Mouse (Mus musculus) liver, postnatal 0 days (tissue): ENCODE data around the gene Glyctk. TPM values are rescaled to one million over a fixed set of nuclear protein-coding genes. Genes with fewer than 3 reads are reported as not detected.

ENCODE experiments used
- ATAC-seq: fragments of 200-750 bp; cut with Nextera tagmentation; 2 replicates; pipeline ENCODE4 v1.8.0; 2017; ENCODE audit warnings: mild to moderate bottlenecking, moderate library complexity
- DNase-seq: peaks from one replicate; pipeline ENCODE4 v3.0.0-alpha.2; 2016
- H3K27ac ChIP-seq: fragments of 300-500 bp; sonication (generic); 2 replicates; pipeline ENCODE4 v1.5.1; 2014; ENCODE audit warnings: antibody characterized with exemption, moderate library complexity, mild to moderate bottlenecking, low read depth
- H3K27me3 ChIP-seq: fragments of 300-500 bp; sonication (generic); 2 replicates; pipeline ENCODE4 v1.6.1; 2014; ENCODE audit warnings: low read length, control low read depth, mixed read lengths; ENCODE audit not compliant: insufficient read depth
- H3K36me3 ChIP-seq: fragments of 300-500 bp; sonication (generic); replicated peaks from 2 replicates; pipeline ENCODE4 v1.6.1; 2014; ENCODE audit warnings: mild to moderate bottlenecking, control low read depth, low read length, moderate library complexity, mixed read lengths; ENCODE audit not compliant: insufficient read depth
- H3K4me1 ChIP-seq: fragments of 300-500 bp; sonication (generic); 2 replicates; pipeline ENCODE4 v1.6.1; 2014; ENCODE audit warnings: antibody characterized with exemption, mild to moderate bottlenecking, control low read depth; ENCODE audit not compliant: insufficient read depth
- H3K4me2 ChIP-seq: fragments of 300-500 bp; sonication (generic); 2 replicates; pipeline ENCODE4 v1.6.1; 2014; ENCODE audit warnings: low read depth, mild to moderate bottlenecking, low read length, moderate library complexity, mixed read lengths
- H3K4me3 ChIP-seq: fragments of 300-500 bp; sonication (generic); 2 replicates; pipeline ENCODE4 v1.5.1; 2014; ENCODE audit warnings: low read depth, low read length
- H3K9ac ChIP-seq: fragments of 300-500 bp; sonication (generic); replicated peaks from 2 replicates; pipeline ENCODE4 v1.6.1; 2014; ENCODE audit warnings: mild to moderate bottlenecking, moderate library complexity
- H3K9me3 ChIP-seq: fragments of 300-500 bp; sonication (generic); 2 replicates; pipeline ENCODE4 v1.6.1; 2016; ENCODE audit warnings: mild to moderate bottlenecking, control low read depth, low read length, mixed read lengths
- CTCF ChIP-seq: sonication (generic); IDR thresholded peaks from 2 replicates; pipeline ENCODE4 v1.5.1; 2016; ENCODE audit warnings: antibody characterized with exemption, low read depth
- EP300 ChIP-seq: IDR thresholded peaks from 2 replicates; pipeline ENCODE4 v1.6.1; 2016; ENCODE audit warnings: antibody characterized with exemption, low read depth, mild to moderate bottlenecking
- WGBS: fragments of 180-500 bp; shearing (Covaris S2); extraction: QIAGEN DNeasy Blood & Tissue Kit; methylation state at CpG from one replicate; pipeline ENCODE4 v1.1.7; 2014; ENCODE audit not compliant: insufficient replicate concordance; 5-methylcytosine and 5-hydroxymethylcytosine counted together
- polyA plus RNA-seq: library from polyadenylated mRNA; unstranded; fragments of >200 nt; fragmentation: Nextera tagmentation; extraction: Ambion mirVana; gene quantifications from 2 replicates; pipeline ENCODE4 v1.2.1, GENCODE M21; 2015

Glyctk gene
- polyA plus RNA-seq, 1 experiment from 2014 or later, result 46.5 TPM

GRCm38 (mm10) chr9:106166709-106167108 lies 8.8 kb upstream of the Glyctk start:
- TF ChIP-seq CTCF, result no peak
- no peak for TF ChIP-seq EP300
- WGBS, result 28% methylated on average over 2 of the region's 2 CpGs
- Histone ChIP-seq H3K9ac (no peak overlapping the region), H3K4me2 (no peak overlapping the region), H3K27ac (no peak overlapping the region), H3K27me3 (no peaks in the 10 kb centered on the region), H3K9me3 (no peaks in the 10 kb centered on the region), H3K4me1 (peaks cover 12% of the 10 kb centered on the region), H3K36me3 (no peaks in the 10 kb centered on the region), H3K4me3 (no peak overlapping the region)
- ATAC-seq (no peak), DNase-seq (no peak)

- Histone ChIP-seq H3K4me3 (peak overlapping the region; percentile 72), H3K4me1 (peaks cover 11% of the 10 kb centered on the region), H3K9ac (peak overlapping the region; percentile 70), H3K36me3 (no peaks in the 10 kb centered on the region; the same call in 1 of the 2 replicates), H3K4me2 (peak overlapping the region; percentile 66), H3K27me3 (no peaks in the 10 kb centered on the region), H3K27ac (peak overlapping the region; percentile 98), H3K9me3 (no peaks in the 10 kb centered on the region)
- DNase-seq, result no peak
- 49% methylated on average over 5 of the region's 5 CpGs for WGBS
- no peak for TF ChIP-seq EP300
- no peak for TF ChIP-seq CTCF
- ATAC-seq, result no peak
Observed at GRCm38 (mm10) chr9:106160426-106160825, 2.5 kb upstream of the Glyctk start.

- H3K27me3 ChIP-seq, result no peaks in the 10 kb centered on the region
- H3K9me3 ChIP-seq, result no peaks in the 10 kb centered on the region
- H3K9ac ChIP-seq, result peak overlapping the region; percentile 70
- H3K4me3 ChIP-seq, result peak overlapping the region; percentile 72
- TF ChIP-seq EP300 (peak; percentile 63), CTCF (no peak)
- ATAC-seq (peak; percentile 57), DNase-seq (peak; percentile 94)
- no peaks in the 10 kb centered on the region; the same call in 1 of the 2 replicates for H3K36me3 ChIP-seq
- WGBS, result 2% methylated on average over 24 of the region's 24 CpGs
- peak overlapping the region; percentile 66 for H3K4me2 ChIP-seq
- peaks cover 11% of the 10 kb centered on the region for H3K4me1 ChIP-seq
- peak overlapping the region; percentile 98 for H3K27ac ChIP-seq
Observed at GRCm38 (mm10) chr9:106159784-106160301, 1.9 kb upstream of the Glyctk start.

- DNase-seq (no peak), ATAC-seq (no peak)
- Histone ChIP-seq H3K4me2 (peak overlapping the region; percentile 66), H3K27me3 (no peaks in the 10 kb centered on the region), H3K27ac (peak overlapping the region; percentile 93), H3K4me3 (peak overlapping the region; percentile 72), H3K9ac (no peak overlapping the region), H3K36me3 (no peaks in the 10 kb centered on the region; the same call in 1 of the 2 replicates), H3K9me3 (no peaks in the 10 kb centered on the region), H3K4me1 (peaks cover 11% of the 10 kb centered on the region)
- WGBS, result 86% methylated on average over 9 of the region's 9 CpGs
- TF ChIP-seq EP300 (no peak), CTCF (no peak)
Observed at GRCm38 (mm10) chr9:106159237-106159636, 1.3 kb upstream of the Glyctk start.

GRCm38 (mm10) chr9:106157623-106157925 lies 364 bp downstream of the Glyctk start:
- WGBS, result 72% methylated on average over 10 of the region's 10 CpGs
- Histone ChIP-seq H3K9me3 (no peaks in the 10 kb centered on the region), H3K36me3 (no peaks in the 10 kb centered on the region; the same call in 1 of the 2 replicates), H3K27me3 (no peaks in the 10 kb centered on the region), H3K4me2 (peak overlapping the region; percentile 52), H3K9ac (peak overlapping the region; percentile 69), H3K4me3 (peak overlapping the region; percentile 35), H3K27ac (peak overlapping the region; percentile 93), H3K4me1 (peaks cover 11% of the 10 kb centered on the region)
- ATAC-seq (peak; percentile 24), DNase-seq (no peak)
- no peak for TF ChIP-seq EP300
- TF ChIP-seq CTCF, result no peak

GRCm38 (mm10) chr9:106156921-106157622 lies 866 bp downstream of the Glyctk start:
- peak; percentile 53 for TF ChIP-seq CTCF
- TF ChIP-seq EP300, result no peak
- peak; percentile 8 for ATAC-seq
- no peaks in the 10 kb centered on the region for H3K27me3 ChIP-seq
- H3K4me1 ChIP-seq, result peaks cover 11% of the 10 kb centered on the region
- peak overlapping the region; percentile 93 for H3K27ac ChIP-seq
- no peak for DNase-seq
- peak overlapping the region; percentile 52 for H3K4me2 ChIP-seq
- no peaks in the 10 kb centered on the region; the same call in 1 of the 2 replicates for H3K36me3 ChIP-seq
- H3K4me3 ChIP-seq, result peak overlapping the region; percentile 35
- H3K9ac ChIP-seq, result peak overlapping the region; percentile 69
- WGBS, result 74% methylated on average over 21 of the region's 21 CpGs
- H3K9me3 ChIP-seq, result no peaks in the 10 kb centered on the region
